Mouse (Mus musculus) kidney, postnatal 14 days (tissue): Measurements from ENCODE around the gene Htr3b.
"Not testable (repeated sequence)": the region's sequence is repeated elsewhere in the genome, so short reads cannot be mapped to it uniquely, and the experiment has no call there.

Experiments used
- DNase-seq: peaks from one replicate; pipeline ENCODE4 v3.0.0; 2022; ENCODE audit warnings: mixed read lengths

The Htr3b gene

DNA sequence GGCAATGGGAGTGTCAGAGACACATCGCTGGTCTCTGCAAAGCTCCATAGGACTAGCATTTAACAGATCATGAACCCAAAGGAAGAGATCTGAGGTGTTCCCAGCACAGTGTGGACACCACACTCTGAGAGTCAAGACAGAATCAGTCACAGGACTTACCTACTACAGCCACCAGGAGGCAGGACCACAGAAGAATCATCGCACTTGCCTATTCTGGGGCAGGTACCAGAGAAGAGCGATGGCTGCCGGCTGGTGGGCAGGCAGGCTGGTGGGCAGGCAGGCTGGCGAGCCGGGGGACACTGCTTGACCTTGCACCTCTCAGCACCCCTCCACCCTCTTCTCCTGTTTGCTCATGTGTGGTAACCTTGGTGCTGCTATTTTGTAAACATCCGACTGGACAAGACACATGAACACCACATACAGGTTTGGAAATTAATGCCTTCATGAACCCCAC, at the start of gene Htr3b:
Gene Htr3b, minus strand, starts transcription at position 404 of the 454 bp plus-strand sequence.
- no peak for DNase-seq

DNA sequence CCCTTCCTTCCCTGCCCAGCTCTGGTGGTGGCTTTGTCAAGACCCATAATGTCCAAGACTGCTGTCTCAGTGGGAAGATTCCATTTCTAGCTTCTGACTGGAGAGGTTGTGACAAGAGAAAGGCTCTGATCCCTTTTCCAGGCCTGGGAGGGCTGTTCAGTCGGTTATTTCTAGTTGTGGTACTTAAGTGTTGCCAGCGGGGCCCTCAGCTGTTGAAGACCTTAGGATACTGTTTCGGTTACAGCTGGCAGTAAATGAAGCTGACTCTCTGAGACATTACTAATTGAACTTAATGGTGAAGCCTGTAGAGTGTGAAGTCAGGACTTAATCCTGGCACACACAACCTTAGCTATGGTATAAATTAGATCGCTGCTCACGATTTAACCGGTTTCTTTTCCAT, 34.5 kb upstream of the Htr3b start:
- DNase-seq = no peak

DNA sequence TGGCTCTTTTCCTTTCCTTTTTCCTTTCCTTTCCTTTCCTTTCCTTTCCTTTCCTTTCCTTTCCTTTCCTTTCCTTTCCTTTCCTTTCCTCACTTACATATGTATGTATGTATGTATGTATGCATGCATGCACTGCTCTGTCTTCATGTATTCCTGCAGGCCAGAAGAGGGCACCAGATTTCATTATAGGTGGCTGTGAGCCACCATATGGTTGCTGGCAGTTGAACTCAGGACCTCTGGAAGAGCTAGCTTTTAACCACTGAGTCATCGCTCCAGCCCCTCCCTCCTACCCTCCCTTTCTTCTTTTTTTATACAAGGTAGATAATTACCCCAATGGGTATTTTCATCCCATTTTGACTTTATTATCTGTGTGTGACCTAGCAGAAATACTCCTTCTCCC, 30.9 kb upstream of the Htr3b start:
- DNase-seq = no peak

DNA sequence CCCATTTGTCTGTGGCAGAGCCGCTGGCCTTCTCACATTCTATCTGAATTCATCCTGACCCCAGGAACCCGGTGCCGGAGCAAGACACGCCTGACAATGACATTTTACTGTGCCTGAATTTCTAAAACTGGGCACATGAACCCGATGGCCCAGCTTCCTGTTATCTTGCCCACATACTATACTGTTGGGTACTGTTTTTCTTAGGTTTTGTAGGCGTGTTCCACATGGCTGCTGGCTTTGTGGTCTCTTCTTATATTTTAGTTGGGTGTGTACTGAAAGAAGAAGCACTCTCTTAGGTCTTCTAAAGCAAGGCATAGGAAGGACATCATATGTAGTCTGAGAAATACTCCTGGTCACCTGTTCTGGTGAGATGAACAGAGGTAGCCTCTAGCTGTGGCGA, 30.0 kb upstream of the Htr3b start:
- DNase-seq = no peak

DNA sequence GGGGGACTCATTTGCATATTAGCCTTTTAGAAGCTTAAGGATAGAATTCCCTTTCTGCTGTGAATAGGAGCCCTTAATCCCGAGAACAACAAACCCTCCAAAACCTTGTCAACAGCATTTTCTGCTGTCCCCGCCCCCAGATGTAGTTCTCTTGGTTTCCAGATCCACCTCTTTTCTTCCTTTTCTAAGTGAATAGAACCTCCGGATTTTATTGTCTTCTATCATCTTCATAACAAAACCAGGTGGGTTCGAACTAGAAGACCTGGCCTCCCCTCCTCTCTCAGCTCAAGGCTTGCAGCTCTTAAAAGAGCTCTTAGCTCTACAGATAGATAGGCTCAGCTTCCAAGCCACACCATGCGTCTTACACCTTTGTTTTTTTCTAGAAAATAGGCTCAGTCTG, 26.9 kb upstream of the Htr3b start:
- DNase-seq = no peak

DNA sequence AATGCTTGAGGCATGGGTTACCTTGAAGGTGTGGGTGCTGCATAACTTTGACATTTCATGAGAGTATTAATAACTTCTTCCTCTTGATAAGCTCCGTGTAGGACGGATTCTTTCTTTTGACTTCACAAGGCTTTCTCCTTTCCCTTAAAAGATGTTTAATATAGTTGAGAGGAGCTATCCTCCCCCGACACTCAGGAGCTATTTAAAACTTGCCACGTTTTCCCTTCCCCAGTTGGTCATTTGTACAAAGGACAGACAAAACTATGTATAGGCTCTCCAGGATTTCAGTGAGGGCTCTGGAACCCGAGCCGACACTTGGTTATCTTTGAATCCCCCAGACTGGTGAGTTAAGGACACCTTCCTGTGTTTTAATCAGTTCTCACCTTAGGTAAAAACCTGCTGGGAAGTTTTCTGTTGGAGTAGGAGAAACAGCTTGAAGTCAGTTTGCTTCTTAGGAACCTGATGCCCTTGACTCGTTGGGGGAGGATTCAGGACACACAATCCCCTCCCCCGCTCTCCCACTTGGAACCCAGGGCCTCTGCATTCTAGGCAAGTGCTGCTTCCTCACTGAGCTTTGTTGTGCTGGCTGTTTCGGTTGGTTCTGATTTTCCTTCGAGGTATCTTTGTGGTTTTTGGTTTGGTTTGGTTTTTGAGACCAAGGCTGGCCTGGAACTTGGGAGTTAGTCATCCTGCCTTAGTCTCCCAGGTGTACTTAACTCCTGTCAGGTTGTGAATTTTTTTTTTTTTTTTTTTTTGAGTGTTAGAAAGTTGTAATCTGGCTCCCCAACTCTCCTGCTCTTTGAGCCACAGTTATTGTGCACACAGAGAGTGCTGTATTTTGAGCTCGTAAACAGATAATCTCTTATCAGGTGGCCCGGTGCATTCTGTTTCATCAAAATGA, 22.7 kb upstream of the Htr3b start:
- no peak for DNase-seq

DNA sequence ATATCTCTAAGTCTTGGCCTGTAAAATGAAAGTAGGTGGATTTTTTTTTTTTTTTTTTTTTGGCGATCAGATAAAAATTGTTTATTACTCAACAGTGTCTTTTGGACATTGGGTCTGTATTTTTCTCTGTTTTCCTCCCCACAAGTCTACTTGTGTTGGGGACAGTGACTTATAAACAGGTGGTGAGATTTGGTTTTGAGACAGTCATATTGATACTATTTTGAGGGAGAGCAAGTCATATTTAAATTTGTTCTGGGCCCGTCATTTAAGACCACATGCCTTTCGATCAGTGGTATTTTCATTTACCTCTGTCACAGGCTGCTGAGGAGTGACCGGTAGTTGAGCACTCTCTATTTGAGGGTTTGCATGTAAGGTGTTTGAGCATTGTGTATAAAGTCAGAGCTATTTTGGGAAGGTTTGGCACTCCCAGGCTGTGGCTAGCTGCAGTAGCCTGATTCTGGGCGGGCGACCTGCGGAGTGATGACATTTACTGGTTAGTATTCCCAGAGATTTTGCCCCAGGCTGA, 21.9 kb upstream of the Htr3b start:
- no peak for DNase-seq

DNA sequence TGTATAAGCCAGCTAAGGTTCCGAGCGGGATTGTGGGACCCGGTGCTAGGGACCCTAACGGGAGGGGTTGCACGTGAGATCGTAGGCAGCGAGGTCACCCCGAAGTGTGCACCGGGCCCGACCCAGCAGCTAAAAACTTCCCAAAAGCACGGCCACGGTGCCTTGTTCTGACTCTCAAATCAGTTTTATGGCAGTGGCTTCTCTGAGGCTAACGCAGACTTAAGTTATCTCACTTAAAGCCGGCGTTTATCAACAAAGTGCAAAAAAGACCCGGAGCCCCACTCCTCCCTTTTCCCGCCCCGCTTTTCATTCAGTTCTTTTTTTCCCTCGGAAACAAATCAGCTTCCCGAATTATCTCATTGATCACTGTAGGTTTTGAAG, 20.9 kb upstream of the Htr3b start:
- no peak for DNase-seq

DNA sequence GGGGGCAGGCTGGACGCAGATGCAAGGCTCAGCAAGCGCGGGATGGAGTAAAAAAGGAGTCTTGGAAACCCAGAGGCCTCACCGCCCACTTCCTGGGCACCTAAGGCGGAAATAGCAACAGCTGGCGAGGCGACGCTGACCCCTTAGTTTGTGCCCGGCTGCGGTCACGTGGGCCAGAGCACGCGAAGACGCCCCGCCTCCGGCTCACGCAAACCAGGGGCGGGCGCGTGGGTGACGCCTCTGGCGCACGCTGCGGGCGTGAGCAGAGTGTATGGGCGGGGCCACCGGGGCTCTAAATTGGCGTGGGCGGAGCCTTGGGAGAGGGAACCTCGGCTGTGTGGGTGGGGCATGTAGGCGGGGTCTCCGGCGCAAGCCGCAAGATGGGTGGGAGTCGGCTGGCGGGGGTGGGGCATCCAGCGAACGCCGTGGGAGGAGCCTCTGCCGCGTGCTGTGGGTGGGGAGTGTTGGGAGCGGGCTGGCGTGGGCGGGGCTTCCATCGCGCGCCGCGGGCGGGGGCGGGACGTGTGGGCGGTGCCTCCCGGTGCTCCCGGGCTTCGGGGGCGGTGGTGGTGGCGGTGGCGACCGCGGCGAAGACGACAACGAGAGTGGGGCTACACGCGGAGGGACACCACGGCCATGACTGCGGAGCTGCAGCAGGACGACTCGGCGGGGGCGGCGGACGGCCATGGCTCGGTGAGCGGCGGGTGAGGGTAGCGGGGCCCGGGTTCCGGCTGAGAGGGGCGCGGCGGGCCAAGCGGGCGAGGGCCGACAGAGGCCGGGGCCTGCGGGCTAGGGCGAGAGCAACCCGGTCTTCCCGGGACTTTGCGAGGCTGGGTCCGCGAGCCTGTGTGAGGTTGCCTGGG, 20.3 kb upstream of the Htr3b start, which contains the start of gene Usp28:
Gene Usp28, plus strand, starts transcription at position 531 of the 863 bp plus-strand sequence.
- peak; percentile 100 for DNase-seq

DNA sequence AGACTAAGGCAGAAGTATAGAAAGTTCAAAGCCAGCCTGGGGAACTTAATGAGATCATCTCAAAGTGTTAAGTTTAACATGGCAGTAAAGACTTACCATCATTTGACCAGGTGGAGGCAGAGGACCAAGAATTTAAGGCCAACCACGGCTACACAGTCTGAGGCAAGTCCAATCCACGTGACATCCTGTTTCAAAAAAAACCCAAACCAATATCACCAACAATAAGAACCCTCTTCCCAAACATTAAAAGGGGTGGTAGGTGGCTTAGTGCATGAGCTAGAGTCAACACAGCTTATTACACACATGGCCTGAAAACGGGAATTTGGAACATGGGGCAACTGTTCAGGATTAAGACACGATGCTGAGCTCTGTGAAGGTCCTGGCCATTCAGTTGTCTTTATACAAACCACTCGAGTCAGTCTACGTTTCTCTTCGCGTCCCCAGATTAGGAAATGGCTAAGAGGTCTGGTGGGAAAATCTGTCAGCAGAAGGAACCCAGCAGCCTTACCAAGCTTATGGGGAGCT, 19.6 kb upstream of the Htr3b start:
- no peak for DNase-seq

DNA sequence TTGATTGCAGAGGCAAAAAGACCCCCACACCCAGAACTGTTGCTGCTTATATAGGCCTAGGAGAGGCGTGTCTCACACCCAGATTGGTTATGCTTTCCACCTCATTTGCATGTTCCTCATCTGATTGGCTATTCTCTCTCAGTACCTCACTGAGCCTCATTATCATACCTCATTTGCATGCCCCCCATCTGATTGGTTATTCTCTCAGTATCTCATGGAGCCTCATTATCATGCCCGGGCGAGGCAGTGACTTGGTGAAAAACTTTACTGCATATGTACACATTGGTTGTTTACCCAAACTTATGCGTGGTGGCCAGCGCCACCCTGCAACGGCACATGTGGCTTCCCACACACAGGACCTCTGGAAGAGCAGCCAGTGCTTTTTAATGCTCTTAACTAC, 19.0 kb upstream of the Htr3b start:
- DNase-seq = not testable (repeated sequence)

DNA sequence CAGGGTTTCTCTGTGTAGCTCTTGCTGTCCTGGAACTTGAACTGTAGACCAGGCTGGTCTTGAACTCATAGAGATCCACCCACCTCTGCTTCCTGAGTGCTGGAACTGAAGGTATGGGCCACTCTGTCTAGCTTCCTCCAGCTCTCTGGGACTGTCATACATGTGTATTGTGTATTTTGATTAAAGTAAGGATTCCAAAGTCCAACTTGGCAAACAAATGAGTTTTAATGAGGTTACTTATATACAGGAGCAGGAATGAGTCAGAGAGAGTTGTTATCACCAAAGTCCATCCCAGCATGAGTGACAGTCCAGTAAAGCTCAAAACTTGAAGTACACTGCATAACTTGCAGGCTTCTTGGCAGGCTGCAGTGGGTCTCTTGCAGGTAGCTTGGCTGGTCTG, 17.0 kb upstream of the Htr3b start:
- DNase-seq = no peak

DNA sequence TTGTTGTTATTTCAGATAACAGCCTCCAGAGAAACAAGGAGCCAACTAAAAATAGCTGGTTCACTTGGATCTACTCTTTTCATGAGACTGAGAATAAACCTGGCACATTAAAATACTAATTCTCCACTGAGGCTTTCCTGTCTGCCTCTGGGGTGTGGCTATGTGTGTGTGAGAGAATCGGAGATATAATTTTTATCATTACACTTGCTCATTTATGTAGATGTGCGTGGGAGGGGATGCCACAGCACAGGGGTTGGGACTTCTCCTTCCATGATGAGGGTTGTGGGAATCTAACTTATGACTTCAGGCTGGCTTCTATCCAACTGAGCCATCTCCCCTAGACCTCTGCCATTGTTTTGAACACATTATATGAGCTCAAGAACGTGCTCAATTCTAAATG, 16.0 kb upstream of the Htr3b start:
- no peak for DNase-seq

DNA sequence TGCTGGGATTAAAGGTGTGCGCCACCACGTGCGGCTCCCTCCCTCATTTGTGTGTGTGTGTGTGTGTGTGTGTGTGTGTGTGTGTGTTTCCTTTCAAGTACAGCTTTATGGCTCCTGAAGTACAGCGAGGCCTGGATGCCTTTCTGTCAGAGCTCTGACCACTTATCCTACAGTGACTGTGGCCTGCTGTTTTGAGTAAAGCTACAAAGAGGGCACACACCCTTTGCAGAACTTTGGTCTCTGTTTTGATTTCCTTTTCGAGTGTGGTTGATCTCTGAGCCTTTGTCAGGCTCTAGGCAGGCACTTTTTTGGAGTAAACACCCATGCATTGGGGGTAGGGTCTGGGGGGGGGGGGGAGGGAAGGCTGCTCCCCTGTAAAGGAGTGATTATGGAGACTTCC, 15.6 kb upstream of the Htr3b start:
- DNase-seq = no peak

DNA sequence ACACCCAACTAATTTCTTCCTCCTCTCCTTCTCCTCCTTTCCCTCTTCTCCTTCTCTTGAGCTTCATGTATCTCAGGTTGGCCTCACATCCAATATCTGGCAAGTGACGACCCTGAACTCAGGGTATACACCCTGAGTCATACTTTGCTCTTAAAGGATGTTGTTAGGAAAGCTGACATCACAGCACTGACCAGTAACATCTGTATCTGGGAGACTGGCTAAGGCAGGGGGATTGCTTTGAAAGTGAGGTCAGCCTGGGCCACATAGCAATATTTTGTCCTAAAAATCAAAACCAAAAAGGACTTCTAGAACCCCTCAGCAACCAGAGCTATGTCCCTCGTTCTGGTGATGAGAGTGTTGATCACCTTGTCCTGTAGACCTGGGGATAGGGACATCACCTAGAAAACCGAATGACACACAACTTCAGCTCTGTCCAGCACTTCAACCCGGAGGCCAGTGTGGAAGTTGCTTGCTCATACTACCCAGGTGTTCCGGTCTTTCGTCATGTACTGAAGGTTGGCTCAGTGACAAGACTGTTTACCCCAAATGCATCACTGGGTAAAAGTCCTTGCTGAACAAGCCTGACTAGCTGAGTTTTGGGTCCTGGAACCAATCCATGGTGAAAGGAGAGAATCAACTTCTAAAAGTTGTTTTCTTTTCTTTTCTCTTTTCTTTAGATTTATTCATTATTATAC, 12.0 kb upstream of the Htr3b start:
- DNase-seq = no peak

DNA sequence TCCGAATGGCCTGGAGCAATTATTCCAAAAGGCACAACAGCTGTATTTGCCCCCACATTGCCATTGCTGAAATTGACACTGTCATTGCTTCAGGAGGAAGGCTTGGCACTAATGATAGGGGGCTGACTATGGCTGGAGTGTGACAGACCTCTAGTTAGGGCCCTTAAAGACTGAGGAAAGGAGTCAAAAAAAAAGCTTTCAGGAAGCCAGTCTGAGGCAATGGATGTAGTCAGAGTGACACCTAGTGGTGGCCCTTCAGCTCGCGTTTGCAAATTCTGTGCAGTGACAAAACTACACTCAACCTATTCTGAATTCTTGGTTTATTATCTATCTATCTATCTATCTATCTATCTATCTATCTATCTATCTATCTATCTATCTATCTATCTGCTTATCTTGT, 7.7 kb upstream of the Htr3b start:
- peak; percentile 53 for DNase-seq

DNA sequence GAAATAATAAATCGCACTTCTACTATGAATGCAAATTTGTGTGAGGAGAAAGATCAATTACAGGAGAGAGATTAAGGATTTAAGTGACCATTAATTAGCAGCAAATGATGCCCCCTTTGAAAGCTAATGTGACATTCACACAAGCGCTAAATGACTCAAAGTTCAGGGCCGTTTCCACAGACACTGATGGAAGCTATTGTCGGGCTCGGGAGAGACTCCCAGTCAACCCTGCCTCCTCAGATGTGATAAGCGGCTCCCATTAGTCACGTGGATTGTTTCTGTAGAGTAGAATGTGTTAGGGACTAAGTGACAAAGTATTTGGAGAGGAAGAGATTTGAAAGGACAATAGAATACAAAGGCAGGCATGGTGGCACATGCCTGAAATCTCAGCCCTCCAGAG, 2.7 kb downstream of the Htr3b start:
- DNase-seq = no peak

DNA sequence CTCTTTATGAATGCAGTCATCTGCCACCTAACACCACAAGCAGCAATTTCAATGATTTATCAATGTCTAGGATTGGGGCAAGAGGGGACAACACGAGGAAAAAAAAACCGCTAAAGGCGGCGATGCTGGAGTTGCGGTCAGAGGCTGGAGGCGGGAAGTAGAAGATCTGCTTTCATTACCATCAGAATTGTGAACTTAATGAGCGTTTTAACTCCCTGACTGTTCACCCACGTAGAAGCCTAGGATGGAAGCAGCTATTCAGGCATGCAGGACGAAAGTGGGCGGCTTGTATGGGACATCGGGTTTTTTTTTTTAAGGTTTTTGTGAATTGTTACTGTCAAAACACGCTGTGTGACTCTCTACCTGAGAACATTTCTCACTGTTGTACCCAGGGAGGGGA, 3.5 kb downstream of the Htr3b start:
- DNase-seq = no peak

DNA sequence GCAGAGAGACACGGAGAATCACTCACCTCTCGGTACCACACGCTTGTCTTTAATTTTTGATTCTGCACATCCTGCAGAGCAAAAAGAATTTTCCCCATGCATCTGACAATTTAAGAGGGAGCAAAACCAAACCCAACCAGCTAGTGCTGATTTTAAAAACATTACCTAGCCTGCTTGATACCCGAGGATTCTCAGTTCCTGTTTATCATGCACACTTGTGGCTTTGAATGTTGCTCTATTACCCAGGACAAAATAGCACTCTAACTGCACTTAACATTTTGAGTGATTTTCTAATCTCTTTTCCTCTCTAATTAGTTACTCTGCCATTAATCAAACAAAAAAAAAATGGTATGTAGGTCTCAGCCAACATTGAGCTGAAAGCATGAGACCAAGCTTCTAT, 17.2 kb downstream of the Htr3b start:
- no peak for DNase-seq

DNA sequence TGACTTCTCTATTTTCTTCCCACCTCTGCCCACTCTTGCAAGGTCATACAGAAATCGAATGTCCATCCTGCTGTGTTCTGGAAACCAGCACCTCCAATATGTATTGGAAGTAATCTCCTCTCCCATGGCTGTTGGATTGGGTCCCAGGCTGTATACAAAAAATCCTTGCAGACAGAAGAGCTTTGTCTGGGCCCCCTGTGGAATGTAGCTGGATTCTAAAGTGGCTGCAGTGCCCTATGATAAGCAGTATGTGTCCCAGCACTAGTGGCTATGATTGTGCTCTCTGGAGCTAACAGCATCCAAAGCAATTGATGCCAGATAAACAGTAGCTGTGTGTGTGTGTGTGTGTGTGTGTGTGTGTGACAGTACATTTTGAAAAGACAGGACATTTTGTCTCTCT, 22.4 kb downstream of the Htr3b start:
- DNase-seq = no peak

DNA sequence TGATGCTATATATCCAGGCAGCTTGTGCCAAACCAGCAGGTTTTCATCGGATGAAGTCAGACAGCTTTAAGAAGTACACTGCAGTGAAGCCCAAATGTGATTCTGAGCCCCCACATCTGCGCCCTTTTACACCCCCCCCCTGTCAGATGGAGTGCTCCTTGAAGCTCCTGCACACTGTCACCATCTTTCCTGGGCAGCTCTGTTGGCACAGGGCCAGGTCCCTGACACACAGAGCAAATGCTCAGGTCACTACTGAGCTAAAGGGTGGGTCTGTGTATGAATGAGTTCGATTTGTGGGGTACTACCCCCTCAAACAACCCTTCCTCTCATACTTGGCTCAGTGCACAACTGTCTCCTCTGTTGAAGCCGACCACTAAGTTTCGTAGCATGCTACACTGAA, 35.4 kb downstream of the Htr3b start:
- no peak for DNase-seq

DNA sequence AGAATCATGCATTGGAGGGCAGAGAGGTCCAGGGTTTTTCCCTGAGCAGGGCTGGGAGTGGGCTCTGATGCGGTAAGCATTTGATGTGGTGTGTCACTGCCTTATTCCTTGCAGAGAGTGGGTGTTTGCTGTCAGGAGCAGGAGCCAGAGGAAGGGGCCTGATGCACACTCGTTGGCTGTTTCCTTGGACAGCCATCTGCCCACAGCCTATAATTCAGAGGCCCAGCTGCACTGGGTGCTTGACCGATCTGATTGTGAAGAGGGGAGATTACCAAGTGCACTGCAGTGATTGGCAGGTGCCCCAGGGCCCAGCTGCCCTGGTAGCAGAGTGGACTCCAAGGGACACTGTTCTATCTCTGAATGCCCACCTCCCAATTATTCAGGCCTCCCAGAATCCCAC, 36.0 kb downstream of the Htr3b start:
- DNase-seq = no peak
